Mouse (Mus musculus) right cerebral cortex, postnatal 36 days (tissue): Measurements from ENCODE around the gene Ptprd.

ENCODE experiments used
- DNase-seq, 2 experiments: peaks; one replicate each; pipeline ENCODE4 v3.0.0; 2022; ENCODE audit warnings: low spot score in 2 of 2, mixed read lengths in 1 of 2

The Ptprd gene

DNA sequence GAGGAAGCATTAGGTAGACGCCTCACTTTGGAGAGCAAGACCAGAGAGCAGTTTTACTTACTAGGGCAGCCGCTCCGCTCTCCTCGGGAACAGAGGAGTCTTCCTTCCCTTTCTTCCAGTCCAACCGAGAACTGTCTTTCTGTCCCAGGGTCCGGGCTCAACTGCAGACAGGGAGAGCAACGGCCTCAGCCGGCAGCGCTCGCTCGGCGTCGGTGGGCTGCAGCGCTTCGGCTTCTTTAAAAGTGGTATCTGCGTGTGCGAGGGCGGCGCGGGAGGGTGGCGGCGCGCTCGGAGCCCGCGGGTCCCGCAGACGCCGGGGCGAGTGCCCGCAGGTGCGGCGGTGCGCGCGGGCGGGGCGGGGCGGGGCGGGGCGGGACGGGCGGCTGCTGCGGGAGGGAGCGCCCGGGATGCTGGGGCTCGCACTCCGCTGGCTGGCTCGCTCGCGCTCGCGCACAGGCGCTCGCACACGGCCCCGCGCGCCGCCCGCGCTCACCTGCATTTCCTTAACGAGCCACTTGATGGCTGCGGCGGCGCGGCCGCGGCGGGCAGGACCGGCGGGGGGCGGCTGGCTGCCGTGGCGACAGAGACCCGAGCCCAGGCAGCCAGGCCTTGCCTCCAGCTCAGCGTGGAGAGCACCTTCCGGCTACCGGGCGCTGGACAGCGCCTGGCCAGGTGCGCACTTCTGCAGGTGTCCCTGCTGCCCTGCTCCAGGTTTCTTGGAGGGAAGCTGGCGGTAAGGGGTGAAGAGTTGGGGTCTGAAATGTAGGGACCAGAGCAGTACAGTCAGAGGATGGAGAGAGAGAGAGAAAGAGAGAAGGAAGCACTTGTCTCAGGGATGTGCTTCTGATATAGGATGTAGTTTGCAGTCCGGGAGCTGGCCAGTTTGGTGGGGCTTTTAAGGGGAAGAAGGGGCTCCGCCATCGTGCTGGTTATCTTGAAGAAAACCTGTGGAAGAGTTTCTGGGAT lies at the start of gene Ptprd:
TSS of gene Ptprd (minus strand) at position 433 of the 966 bp plus-strand sequence.
- DNase-seq, result peak; percentile 41 to 60

DNA sequence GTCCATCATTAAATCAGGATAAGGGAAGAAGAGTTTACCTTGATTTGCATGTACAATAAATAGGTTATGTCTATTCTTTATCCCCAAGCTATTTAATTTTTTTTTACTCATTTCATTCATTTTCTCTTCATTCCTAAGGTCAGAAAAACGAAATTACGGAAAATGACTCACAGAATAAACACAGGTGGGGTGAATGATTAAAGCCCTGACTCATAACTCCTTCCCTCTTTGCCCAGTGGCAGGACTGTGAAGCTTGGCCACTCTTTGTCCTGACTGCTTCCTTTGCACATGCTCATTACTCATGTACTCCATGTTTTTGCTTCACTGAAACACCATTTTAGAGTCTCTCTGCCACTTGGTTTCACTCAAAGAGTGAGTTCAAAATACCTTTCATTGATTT lies 24.1 kb upstream of the Ptprd start:
- DNase-seq, result no peak

DNA sequence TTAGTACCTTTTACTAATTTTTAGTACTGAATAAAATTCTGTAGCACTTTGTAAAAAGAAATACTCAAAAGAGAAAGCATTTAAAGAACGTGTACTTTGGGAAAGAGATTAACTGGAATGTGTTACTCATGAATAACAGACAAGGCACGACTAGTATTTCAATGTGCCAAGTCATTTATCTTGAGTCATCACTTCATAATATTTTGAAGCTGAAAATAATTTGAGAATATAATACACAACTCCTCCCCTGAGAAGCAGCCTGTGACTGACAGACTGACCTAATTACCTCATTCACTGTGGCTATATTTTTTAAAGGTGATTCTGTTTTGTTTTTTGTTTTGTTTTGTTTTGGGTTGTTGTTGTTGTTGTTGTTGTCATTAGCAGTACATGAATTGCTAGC lies 23.6 kb upstream of the Ptprd start:
- no peak for DNase-seq

DNA sequence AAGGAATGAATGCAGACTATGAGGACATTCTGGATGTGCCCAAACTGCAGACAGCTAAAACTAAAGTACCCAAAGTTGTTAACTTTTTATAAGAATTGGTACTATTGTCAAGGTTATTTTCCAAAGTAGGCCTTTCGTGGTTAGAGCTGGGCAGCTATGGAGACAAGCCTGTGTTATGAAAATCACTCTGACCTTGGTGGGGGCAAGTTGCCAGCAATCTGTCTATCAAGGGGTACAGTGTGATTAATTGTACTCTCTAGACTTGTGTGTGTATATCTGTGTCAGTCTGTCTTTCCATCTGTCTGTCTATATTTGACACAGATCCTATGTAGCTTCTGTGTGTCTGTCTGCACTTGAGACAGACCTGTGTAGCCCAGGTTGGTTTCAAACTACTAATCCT lies 22.9 kb upstream of the Ptprd start:
- no peak for DNase-seq

DNA sequence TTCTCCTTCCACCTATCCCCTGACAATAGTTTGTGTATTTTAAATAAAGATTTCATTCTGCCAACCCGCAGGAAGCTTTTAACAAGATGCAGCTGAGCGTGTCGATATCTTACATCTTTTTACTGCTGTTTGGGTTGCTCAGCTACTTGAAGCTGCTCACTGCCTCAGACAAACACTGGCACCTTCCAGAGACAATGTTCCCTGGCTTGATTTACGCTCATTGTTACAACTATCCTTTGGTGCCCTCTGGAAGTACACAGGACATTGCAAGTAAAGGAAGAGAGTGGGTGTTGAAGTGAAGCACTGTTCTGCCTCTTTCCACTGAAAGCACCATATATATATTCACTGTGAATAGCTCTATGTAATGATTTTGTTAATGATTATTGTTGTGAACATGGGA lies 2.2 kb upstream of the Ptprd start:
- peak in 1 of 2 experiments; percentile 16 for DNase-seq

DNA sequence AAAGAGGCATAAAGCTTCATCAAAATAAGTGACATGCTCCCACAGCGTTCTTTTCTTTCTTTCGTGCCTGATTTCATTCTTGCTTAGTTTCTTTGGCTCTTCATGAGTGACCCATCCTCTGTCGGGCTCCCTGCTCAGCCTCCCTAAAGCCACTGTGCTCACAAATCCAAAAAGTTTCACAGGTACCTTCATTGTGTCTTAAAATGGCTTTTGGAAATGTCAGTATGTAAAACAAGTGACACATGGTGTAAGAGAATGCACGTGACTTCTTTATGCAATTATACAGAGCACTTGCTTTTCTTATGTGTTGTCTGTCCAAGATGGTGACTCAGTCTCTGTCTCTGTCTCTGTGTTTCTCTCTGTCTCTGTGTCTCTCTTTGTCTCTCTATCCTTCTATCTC lies 1.2 kb upstream of the Ptprd start:
- DNase-seq, result no peak

DNA sequence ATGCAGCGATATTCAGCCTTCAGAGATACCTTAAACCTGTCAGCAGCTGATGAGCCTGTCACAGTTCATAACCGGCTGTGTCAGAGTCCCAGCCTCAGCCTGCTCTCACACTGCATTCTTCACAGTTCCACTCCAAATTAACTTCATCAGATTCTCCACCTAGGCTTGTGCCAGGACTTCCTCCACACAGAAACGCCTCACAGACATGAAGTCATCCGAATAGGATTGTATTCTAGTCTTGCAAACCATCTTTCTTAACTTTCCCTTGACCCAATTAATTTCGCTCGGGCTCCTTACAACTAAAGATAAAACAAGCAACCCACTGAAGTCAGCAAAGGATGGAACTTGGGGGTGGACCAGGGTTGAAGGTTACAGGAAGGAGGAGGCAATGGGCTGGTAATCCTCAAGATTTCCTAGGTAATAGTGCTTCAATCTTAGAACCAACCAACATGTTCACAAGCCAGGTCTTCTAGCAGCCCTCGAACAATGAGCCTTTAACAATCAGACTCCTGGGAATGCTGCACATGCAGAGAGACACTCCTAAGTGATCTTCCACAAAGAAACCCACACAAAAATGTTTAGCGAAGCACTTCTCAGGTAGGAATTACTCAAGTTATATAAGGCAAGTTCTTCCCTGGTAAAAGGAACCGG lies 758 bp downstream of the Ptprd start:
- DNase-seq, result peak in 1 of 2 experiments; percentile 31

DNA sequence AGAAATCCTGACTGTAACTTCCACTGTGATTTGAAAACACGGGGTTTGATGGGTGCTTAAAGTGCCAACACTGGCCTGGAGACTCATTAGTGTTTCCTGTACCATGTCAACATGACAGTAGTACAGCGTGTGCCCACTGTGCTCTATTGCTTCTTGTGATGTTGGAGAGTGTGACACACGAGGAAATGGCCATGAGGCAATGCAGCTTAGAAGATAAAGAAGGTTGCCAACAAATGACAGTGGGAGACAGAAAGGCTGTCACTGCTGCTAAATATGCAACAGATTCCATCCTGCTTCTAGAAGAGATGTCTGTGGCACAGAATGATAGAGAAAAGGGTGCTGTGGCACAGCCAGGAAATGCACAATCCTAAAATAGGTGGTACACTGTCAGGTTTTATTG lies 6.7 kb downstream of the Ptprd start:
- no peak for DNase-seq

DNA sequence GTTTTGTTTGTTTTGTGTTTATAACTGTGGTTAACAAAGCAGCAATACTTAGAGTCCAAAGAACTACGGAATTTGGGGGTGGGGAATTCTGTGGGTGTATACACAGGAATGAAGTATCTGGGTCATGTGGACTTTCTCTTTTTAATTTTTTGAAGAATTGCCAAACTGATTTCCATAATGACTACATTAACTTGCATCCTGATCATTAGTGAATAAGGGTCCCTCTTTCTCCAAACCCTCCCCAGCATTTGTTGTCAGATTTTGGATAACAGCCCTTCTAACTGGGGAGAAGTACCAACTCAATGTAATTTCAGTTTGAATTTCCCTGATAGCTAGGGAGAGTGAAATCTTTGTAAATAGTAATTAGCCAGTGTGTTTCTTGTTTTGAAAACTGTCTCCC lies 43.3 kb downstream of the Ptprd start:
- no peak for DNase-seq

DNA sequence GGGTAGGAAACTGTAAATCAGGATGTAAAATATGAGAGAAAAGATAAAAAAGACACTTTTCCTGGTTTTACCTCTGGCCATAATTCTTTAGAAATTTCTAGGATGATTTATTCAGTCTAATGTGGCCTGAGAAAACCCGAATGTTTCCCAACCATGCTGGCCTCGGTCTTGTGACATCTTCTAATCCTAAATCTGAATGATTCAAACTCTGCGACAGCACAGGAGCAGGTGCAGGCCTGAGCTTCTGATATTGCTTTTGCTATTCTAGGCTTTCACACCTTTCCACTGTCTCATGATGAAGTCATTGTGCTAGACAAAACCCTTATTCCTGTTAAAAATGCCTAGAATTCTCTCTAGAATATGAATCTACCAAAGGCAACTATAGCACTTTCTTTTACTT lies 51.3 kb downstream of the Ptprd start:
- peak in 1 of 2 experiments; percentile 18 for DNase-seq

DNA sequence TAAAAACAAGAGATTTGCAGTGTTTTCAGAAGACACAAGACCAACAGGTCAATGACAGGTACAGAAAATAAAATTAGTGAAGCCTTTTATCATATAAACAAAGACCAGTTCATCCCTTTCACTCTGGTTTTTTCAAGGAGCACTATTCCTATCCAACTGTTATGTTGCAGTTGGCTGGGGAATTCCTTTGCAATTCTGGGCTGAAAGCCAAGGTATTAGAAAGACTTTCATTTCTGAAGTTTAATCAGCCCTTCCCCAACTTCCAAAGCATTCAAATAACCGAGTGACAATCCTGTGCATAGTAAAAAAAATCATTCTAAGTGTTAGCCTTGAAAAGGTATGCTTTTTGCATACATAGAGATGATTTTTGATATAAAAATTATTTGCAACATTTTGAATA lies 61.2 kb downstream of the Ptprd start:
- DNase-seq, result no peak

DNA sequence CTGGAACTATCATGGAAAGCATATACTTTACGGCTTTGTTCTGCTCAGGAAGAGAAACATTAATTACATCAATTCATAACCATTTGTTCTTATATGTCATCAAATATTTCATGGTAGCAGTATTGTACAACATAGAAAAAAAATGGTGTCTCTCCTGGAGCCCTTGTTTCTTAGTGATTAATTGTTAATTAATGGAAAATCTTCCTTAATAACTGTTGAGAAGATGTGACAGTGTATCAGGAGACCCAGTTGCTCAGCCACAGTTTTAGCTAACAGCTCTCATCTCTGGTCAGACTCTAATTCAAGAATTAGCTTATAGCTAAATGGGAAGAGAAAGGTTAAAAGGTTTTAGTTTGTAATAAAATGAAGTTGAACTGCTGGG lies 69.0 kb downstream of the Ptprd start:
- no peak for DNase-seq

DNA sequence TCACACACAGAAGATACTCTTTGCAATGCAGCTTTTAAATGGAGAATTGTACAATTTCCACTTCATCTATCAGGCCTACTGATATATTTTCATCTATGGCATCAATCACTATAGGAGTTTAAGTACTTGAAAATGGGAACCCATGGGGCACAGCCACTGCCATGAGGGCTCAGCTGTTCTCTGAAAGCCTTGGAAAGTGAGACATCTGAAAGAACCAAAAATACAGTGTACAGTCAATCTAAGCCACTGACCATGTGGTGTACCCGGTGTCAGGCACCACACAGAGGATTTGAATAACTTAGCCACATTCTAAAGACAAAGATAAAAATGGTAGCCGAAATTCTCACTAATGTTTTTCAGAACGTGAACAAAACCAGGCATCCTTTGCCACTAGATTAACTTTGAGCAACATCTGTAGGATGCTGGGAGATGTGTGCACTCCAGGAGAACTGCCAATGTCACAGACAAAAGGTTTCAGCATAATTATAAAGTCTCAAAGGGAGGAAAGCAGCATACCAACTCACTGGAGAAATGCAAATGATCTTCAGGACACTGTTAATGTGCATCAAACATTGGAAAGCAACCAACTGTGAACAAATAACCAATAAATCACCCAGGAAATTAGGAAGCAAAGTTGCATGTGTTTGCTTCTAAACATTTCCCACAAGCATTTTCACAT lies 69.5 kb downstream of the Ptprd start:
- DNase-seq, result no peak

DNA sequence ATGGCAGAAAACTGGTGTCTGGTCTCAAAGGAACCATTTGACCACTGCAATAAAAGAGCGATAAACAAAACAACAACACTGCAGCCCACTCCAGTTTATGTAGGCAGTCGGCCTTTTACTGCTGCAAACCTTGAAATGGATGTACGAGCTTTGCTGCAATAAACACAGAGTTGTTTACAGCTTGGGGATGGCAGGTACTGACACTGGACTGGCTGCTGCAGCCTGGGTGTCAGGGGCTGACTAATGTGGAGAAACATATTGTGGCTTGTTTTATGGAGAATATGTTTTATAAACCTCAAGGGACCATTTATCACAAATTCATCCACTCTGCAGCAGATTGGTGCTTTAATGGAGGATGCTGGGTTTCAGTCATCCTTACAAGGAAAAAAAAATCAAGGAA lies 100.9 kb downstream of the Ptprd start:
- no peak for DNase-seq

DNA sequence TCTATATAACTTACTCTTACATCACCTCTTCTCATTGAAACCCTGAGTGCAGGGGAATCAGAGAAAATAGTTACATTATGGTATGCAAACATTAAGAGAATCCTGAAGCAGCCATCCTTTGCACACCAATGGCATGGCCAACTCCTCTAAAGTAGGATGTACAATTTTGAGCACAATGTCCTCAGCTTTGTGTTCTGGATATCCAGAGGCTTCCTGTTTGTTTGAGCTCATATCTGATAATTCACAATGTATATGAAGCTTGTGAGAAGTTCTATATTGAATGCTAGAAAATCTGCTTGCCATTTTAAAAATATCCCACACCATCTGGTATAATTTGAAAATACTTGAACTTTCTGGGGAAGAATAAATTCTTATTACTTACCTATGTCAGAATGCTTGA lies 114.2 kb downstream of the Ptprd start:
- no peak for DNase-seq

DNA sequence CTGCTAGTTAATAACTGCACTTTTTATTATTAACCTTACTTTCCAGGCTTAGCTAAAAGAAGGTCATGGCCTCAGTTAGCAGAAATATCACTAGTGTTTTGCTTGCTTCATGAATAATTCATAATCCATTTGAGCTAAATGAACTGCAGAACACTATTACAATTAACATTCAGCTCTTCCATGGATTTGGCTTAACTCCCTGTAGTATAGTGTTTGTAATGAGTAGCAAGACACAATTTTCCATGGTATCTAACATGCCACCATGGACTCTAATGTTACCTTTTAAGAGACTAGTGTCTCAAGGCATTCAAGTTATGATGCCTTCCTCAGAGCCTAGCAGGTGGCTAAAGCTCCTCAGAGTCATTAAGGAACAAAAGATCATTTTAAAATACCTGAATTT lies 129.0 kb downstream of the Ptprd start:
- no peak for DNase-seq

DNA sequence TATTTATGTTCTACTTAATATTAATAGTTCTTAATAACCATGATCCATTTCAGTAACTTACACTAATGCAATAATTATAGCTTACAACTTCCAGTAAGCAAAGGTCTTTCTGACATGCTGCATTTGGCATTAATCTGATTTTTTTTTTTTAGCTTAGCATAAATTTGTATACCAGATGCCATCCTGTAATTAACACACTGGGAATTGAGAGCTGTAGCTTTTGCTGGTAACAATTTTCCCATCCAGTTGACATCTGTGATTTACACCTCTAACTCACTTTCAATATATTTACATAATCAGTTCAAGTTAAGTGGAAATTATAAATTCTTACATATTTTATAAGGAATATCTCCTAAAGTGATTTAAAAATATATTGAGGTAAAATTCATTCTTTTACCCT lies 134.3 kb downstream of the Ptprd start:
- no peak for DNase-seq

DNA sequence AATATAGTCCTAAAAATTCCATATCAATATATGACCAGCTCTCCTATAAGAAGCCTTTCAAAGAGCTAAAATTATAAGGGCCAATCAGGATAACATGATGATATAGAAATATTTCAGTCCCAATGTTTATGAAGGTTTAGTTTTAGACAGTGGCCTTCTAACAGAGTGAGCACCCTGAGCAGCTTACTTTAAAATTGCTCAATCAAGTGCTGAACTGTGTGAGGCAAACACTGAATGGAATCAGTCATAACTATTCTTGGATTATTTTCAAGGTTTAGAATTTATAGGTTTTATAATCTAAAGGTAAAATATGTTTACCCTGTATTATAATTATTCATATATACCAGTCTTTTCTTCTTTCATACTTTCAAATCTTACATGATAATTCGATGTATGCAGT lies 134.7 kb downstream of the Ptprd start:
- DNase-seq, result no peak

DNA sequence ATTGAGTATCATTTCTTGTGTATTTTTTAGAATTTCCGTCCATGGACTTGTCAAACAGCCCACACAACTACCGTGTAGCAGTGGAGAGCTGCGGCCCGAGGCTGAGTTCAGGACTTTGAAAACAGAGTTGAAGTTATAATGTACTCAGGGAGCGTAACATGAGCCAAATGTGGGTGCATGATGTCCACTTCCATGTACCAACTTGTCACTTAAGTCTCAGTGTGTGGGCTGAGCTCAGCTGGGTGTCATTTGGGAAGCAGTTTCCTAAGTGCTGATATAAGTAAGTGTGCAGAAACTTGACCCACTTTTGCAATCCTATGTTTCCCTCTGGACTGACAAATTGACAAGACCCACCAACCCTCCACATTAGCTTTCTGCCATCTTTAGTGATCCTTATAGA lies 173.4 kb downstream of the Ptprd start:
- peak in 1 of 2 experiments; percentile 10 for DNase-seq

DNA sequence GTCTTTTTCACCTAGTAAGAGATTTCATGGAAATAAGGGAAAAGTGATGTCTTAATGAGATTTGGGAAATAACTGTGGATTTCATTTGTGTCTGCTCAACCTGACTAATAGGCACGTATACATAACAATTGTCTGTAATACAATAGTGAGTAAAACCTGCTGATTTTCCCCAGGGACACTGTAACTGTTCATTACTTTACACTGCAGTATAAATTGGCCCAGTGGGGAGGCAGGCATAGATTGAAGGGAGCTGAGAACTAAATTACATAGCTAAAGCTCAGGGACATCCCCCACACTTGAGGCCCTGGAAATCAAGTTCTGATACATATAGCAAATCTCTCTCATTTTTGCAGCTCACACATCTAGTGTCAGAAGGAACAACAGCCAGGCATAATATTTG lies 209.7 kb downstream of the Ptprd start:
- no peak for DNase-seq

DNA sequence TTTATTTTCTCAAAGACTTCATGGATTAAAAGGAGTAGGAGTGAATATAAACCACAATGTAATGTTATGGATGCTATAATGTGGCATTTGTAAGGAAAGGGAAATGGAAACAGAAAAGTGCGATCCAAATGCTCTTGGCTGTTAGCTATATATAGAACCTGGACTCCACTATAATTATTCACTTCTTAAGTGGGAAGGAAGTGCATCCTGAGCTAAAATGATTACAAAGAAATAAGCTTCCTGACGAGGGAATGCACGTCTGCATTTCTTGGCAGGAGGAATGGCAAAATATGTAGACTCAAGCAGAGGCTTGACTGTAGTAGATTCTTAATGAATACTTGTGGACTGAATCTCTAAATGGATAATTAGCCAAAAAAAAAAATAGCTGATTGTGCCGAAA lies 219.1 kb downstream of the Ptprd start:
- peak in 1 of 2 experiments; percentile 15 for DNase-seq

DNA sequence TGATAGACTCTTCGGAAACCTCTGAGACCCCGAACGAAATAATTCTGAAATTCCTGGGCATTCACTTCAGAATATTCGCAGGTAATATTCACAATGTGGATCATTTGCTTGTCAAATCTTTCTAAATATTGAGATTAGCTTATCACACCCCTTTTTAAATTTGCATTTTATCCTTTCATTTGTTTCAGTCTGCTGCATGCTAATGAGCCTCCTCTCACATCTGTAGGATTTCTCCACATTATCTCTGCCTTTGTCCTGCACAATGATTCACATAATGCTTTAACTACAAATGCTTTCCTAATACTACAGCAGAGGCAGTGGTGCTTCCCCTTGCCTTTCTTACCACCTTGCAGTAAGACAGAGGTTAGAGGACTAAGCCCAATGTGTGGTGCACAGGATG lies 229.7 kb downstream of the Ptprd start:
- no peak for DNase-seq

DNA sequence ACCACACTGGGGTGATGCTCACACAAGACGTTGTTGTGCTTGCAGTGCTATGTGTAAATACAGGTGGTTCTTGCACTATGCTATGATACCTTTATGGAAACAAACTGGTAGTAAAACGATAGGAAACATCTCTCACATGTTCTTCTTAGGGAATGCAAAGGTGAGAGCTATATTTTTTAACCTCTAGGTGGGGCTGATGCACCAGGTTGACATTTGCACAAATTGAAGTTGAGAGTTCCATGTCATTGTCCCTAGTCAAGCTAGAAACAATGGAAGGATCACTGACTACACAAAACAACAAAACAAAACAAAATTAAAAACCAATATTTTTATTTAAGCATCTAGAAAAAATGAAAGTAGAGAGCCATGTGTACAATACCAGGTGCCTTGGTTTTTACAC lies 250.1 kb downstream of the Ptprd start:
- DNase-seq, result no peak
